Mouse (Mus musculus): ENCODE results near the gene Nckap5.
A peak's percentile ranks its signal among the peaks of the same experiment; 100 is the strongest.

The Nckap5 gene

GRCm38 (mm10) chr1:126616964-126617363, 213.6 kb downstream of the Nckap5 start:
- DNase-seq: no peak

- DNase-seq: no peak
Observed at GRCm38 (mm10) chr1:126612916-126613315, 217.7 kb downstream of the Nckap5 start.

GRCm38 (mm10) chr1:126608586-126608985, 222.0 kb downstream of the Nckap5 start:
- no peak for DNase-seq

- DNase-seq: no peak
Observed at GRCm38 (mm10) chr1:126606189-126607080, 224.2 kb downstream of the Nckap5 start.

- peak; percentile 12 to 49 for DNase-seq
Observed at GRCm38 (mm10) chr1:126604551-126604950, 226.0 kb downstream of the Nckap5 start.

- no peak for DNase-seq
Observed at GRCm38 (mm10) chr1:126603771-126604515, 226.7 kb downstream of the Nckap5 start.

GRCm38 (mm10) chr1:126600596-126600995, 230.0 kb downstream of the Nckap5 start:
- DNase-seq: no peak

- DNase-seq: peak; percentile 72 to 78
Observed at GRCm38 (mm10) chr1:126597376-126597775, 233.2 kb downstream of the Nckap5 start.

- DNase-seq: no peak
Observed at GRCm38 (mm10) chr1:126594796-126595195, 235.8 kb downstream of the Nckap5 start.

GRCm38 (mm10) chr1:126593044-126593805, 237.4 kb downstream of the Nckap5 start:
- DNase-seq: peak; percentile 53 to 58

GRCm38 (mm10) chr1:126590911-126591310, 239.7 kb downstream of the Nckap5 start:
- no peak for DNase-seq

GRCm38 (mm10) chr1:126578163-126578562, 252.4 kb downstream of the Nckap5 start:
- no peak for DNase-seq

GRCm38 (mm10) chr1:126574295-126574694, 256.3 kb downstream of the Nckap5 start:
- no peak for DNase-seq

GRCm38 (mm10) chr1:126573714-126574113, 256.9 kb downstream of the Nckap5 start:
- peak; percentile 29 to 58 for DNase-seq

GRCm38 (mm10) chr1:126573097-126573496, 257.5 kb downstream of the Nckap5 start:
- DNase-seq: no peak

GRCm38 (mm10) chr1:126569611-126570238, 260.9 kb downstream of the Nckap5 start:
- DNase-seq: no peak

- DNase-seq: peak; percentile 59 to 63
Observed at GRCm38 (mm10) chr1:126568520-126569197, 261.9 kb downstream of the Nckap5 start.

GRCm38 (mm10) chr1:126565151-126565725, 265.4 kb downstream of the Nckap5 start:
- no peak for DNase-seq

GRCm38 (mm10) chr1:126560931-126561330, 269.7 kb downstream of the Nckap5 start:
- DNase-seq: no peak

GRCm38 (mm10) chr1:126557791-126558294, 272.8 kb downstream of the Nckap5 start:
- no peak for DNase-seq

GRCm38 (mm10) chr1:126547979-126548378, 282.6 kb downstream of the Nckap5 start:
- DNase-seq: no peak

Measured in kidney, postnatal 4 days (tissue).